Mouse (Mus musculus): Measurements from ENCODE around the gene Dpy19l1.

DNA sequence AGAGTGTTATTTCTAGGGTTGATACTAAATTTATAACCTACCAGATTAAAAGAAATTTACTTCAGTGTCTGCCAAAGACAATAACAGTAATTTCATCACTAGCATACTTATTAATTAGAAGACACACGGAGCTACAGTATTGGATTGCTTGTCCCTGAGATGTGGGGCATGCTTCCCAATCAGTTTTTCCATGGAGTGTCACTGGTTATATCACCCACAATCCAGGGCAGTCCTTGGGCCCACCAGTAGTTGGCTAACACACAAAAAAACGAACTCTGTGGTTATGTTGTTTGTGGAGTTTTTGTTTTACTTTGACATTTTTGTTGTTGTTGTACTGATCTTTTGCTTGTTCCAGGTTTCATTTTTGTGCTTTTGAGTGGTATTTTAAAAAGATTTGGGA is 1.4 kb upstream of the Dpy19l1 start:
- TF ChIP-seq GATA1 (IDR thresholded peaks at IDR 0.05; ENCODE audit: low read length) (no peak), TAL1 (IDR thresholded peaks at IDR 0.05; ENCODE audit: low read length) (no peak)
